Mouse (Mus musculus) ovary, adult 2 months (tissue): ENCODE results near the gene Scgb1a1. TPM values are rescaled to one million over a fixed set of nuclear protein-coding genes. Genes with fewer than 3 reads are reported as not detected.

ENCODE experiments used
- polyA plus RNA-seq: library from polyadenylated mRNA; depleted of rRNA; stranded (reverse); fragments of >200 nt; gene quantifications from 2 replicates; pipeline ENCODE4 v1.2.3, GENCODE M21; 2012; rRNA removed

Scgb1a1 gene
- 5.3 TPM in 1 of 2 replicates, not detected in the other for polyA plus RNA-seq

GRCm38 (mm10) chr19:9087821-9088220 is at the start of gene Scgb1a1:
Gene Scgb1a1, minus strand, starts transcription at chr19:9087958.

DNA sequence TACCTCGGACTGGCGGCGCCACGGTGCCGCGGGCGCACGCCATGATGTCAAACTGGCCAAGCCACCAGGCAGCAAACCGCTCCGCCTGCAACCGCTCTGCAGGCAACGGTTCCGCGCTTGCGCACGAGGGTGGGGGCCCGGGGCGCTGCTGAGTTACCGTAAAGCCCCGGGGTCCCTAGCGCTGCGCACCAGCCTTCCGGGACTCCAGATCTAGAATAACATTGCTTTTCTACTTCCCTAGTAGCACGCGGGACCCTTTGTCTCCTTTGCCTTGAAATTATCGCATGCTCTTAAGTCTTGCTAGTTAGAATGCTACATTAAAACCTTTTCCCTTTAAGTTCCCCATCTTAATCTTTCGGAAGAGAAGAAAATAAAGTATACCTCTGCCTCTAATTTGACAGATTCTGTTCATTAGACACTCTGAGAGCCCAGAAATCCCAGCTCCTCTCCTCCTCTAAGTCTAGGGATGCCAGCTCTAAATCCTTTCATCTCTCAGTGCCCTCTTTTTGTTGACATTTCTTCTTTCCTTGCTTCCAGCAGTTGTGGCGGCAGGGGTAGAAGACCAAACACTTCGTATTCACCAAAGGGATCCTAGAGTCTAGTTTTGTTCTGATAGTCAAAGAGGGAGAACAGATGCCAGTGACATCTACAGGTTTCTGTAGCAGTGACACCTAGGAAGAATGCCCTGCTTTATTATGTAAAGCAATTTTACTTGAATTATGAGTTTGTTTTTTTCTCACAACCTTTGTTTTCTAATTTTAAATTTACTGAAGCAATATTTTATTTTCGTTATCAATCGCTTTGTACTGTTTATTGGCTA is 48.0 kb upstream of the Scgb1a1 start, which contains the start of gene Asrgl1:
Gene Asrgl1, minus strand, starts transcription at position 125 of the 820 bp plus-strand sequence.

Other genes starting within 250 kb of the Scgb1a1 start
- 1.5 and 1.9 TPM in 2 replicates for gene Gng3, start 248.8 kb downstream of the Scgb1a1 start, polyA plus RNA-seq
- gene Lrrn4cl, start 237.2 kb downstream of the Scgb1a1 start, polyA plus RNA-seq, result 3.2 and 4.4 TPM in 2 replicates
- 115 and 129 TPM in 2 replicates for gene Ubxn1, start 216.5 kb downstream of the Scgb1a1 start, polyA plus RNA-seq
- 22.7 and 33.5 TPM in 2 replicates for gene Uqcc3, start 207.0 kb downstream of the Scgb1a1 start, polyA plus RNA-seq
- gene Lbhd1, start 204.2 kb downstream of the Scgb1a1 start, polyA plus RNA-seq, result 0.85 and 1.2 TPM in 2 replicates
- gene Gm49403, start 204.0 kb downstream of the Scgb1a1 start, polyA plus RNA-seq, result not detected in 2 replicates
- gene 1810009A15Rik, start 199.1 kb downstream of the Scgb1a1 start, polyA plus RNA-seq, result 19.1 and 24.3 TPM in 2 replicates
- not detected in 2 replicates for gene Gm49416, start 199.0 kb downstream of the Scgb1a1 start, polyA plus RNA-seq
- gene Ints5, start 195.0 kb downstream of the Scgb1a1 start, polyA plus RNA-seq, result 37.5 and 40.2 TPM in 2 replicates
- gene Ganab, start 189.9 kb downstream of the Scgb1a1 start, polyA plus RNA-seq, result 135 and 159 TPM in 2 replicates
- gene B3gat3, start 167.6 kb downstream of the Scgb1a1 start, polyA plus RNA-seq, result 118 and 124 TPM in 2 replicates
- gene Rom1, start 158.6 kb downstream of the Scgb1a1 start, polyA plus RNA-seq, result 23.4 and 23.7 TPM in 2 replicates
- gene Eml3, start 158.4 kb downstream of the Scgb1a1 start, polyA plus RNA-seq, result 73.5 and 83.4 TPM in 2 replicates
- gene Mta2, start 146.1 kb downstream of the Scgb1a1 start, polyA plus RNA-seq, result 21.7 and 22.8 TPM in 2 replicates
- 24.1 and 25.9 TPM in 2 replicates for gene Tut1, start 134.1 kb downstream of the Scgb1a1 start, polyA plus RNA-seq
- gene Eef1g, start 120.9 kb downstream of the Scgb1a1 start, polyA plus RNA-seq, result 306 and 361 TPM in 2 replicates
- gene Ahnak, start 98.7 kb downstream of the Scgb1a1 start, polyA plus RNA-seq, result 16.0 and 16.5 TPM in 2 replicates
- 2.3 and 2.6 TPM in 2 replicates for gene Asrgl1, start 47.7 kb upstream of the Scgb1a1 start, polyA plus RNA-seq